Mouse (Mus musculus) cerebellum, adult 2 months (tissue): ENCODE measurements around the gene Spry1.

Experiments
- CTCF ChIP-seq: fragments of 200-500 bp; IDR thresholded peaks from 2 replicates; pipeline ENCODE4 v1.5.1; 2011; ENCODE audit warnings: low read depth, mild to moderate bottlenecking, control low read depth, low read length, moderate library complexity, borderline replicate concordance; ENCODE audit not compliant: insufficient read depth
- POLR2A ChIP-seq: fragments of 200-500 bp; IDR thresholded peaks from 2 replicates; pipeline ENCODE4 v1.6.1; 2011; ENCODE audit warnings: low read length, control low read depth, borderline replicate concordance; ENCODE audit not compliant: insufficient read depth

DNA sequence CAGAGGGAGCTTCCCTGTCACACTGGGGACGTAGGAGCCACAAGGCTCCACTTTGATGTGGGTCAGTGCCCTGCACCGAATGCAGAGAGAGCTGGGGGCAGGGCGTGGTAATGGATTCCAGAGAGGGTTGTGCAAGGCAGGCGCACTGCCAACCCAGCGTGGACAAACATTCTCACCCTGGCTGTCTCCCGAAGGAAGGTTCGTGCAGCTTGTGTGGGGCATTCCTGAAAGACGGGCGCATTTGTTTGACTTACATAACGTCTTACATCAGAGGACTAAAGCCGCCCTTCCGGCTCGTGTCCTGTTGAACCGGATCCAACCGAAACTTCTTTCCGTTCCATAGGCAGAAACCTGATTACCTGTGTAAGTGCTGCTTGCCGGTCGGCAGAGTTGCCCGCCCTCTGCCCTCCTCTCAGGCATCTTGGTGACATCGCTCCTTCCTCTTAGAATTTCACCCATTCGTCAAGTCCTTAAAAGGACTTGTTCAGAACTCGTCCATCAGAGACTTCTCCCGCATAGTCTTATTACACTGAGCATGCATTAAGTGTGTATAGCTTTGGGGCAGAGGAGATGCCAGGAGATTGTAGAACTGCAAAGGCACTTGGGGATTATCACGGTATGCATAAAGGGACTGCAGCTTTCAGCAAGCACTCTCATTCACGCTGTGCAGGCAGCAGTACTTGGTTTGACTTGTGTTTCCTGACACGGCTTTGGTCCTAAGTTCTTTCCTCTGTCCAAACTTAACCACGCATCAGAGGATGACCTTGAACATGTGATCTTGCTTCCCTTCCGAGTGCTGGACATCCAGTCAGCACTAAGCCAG, 47.6 kb downstream of the Spry1 start:
- no peak for TF ChIP-seq CTCF
- TF ChIP-seq POLR2A = no peak
